Mouse (Mus musculus): ENCODE measurements around the gene Sec31a. TPM values are rescaled to one million over a fixed set of nuclear protein-coding genes. Genes with fewer than 3 reads are reported as not detected.

Gene Sec31a
- polyA plus RNA-seq, 1 experiment from 2014 or later = 136 TPM

DNA sequence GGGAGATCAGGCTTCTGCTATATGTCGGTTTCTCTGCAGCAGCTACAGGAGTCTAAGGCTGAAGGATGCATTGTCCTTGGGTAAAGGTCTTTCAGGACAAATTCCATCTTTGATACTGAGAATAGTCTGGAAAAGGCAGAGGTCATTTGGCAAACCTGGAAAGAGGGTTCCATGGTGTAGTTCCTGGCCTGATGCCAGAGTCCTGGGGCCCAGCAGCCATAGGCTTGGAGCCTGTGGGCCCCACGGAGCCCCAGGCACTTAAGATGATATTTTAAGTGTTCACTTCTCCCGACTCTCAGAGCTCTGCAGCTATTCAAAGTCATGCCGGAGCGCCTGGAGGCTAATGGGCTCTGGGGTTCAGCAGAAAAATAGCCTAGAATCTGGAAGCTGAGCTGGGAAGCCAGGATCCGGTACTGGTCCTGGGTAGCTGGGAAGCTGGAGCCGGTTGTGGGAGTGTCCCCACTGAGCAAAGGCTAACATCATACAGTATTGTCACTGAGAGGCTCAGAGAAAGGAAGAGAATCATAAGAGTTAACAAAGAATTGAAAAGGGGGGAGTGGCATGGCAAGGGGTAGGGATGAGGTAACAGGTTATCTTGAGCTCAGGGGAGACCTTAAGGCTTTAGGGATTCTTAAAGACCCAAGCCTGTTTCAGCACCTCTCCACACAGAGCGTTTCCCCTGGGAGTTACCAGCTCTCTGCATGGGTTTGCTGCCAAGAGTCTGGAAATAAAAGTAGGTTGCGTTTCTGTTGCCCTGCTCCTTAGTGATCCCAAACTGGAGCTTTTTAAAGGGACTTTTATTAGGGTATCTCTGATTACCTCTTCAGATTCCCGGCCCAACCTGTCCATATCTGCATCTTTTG is 62.8 kb downstream of the Sec31a start:
- Histone ChIP-seq H3K36me3 (ENCODE audit: control insufficient read depth, insufficient read depth, low read length) (no peaks in the 10 kb centered on the region), H3K9me3 (ENCODE audit: control insufficient read depth, low read length) (no peaks in the 10 kb centered on the region), H3K4me3 (ENCODE audit: low read depth, low read length) (no peak overlapping the region), H3K4me2 (ENCODE audit: low read depth, severe bottlenecking) (no peak overlapping the region), H3K27me3 (ENCODE audit: control insufficient read depth, insufficient read depth, low read length) (no peaks in the 10 kb centered on the region), H3K27ac (replicated peaks; ENCODE audit: low read depth, low read length) (no peak overlapping the region), H3K9ac (ENCODE audit: low read length) (no peak overlapping the region), H3K4me1 (ENCODE audit: control insufficient read depth, insufficient read depth, low read length) (peaks cover 7% of the 10 kb centered on the region)
- WGBS = 72% methylated on average over 10 of the region's 10 CpGs
- ATAC-seq (ENCODE audit: insufficient number of reproducible peaks, low FRiP score, low TSS enrichment, low read depth) (no peak), DNase-seq (ENCODE audit: low spot score) (no peak)

DNA sequence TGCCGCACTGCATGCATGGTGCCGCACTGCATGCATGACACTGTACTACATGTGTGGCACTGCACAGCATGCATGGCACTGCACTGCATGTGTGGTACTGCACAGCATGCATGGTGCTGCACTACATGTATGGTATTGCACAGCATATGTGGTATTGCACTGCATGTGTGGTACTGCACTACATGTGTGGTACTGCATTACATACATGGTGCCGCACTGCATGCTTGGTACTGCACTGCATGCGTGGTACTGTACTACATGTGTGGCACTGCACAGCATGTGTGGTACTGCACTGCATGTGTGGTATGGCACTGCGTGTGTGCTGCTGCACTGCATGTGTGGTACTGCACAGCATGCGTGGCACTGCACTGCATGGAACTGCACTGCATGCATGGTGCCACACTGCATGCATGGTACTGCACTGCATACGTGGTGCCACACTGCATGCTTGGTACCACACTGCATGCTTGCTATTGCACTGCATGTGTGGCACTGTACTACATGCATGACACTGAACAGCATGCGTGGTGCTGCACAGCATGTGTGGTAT is 65.1 kb downstream of the Sec31a start:
- H3K36me3 ChIP-seq (ENCODE audit: control insufficient read depth, insufficient read depth, low read length) = no peaks in the 10 kb centered on the region
- peak; percentile 51; the same call in 1 of the 2 replicates for ATAC-seq (ENCODE audit: insufficient number of reproducible peaks, low FRiP score, low TSS enrichment, low read depth)
- no peak for DNase-seq (ENCODE audit: low spot score)
- WGBS = 98% methylated on average over 8 of the region's 8 CpGs
- no peaks in the 10 kb centered on the region for H3K9me3 ChIP-seq (ENCODE audit: control insufficient read depth, low read length)
- no peak overlapping the region for H3K27ac ChIP-seq (replicated peaks; ENCODE audit: low read depth, low read length)
- no peak overlapping the region for H3K9ac ChIP-seq (ENCODE audit: low read length)
- no peak overlapping the region for H3K4me2 ChIP-seq (ENCODE audit: low read depth, severe bottlenecking)
- H3K4me3 ChIP-seq (ENCODE audit: low read depth, low read length) = no peak overlapping the region
- no peaks in the 10 kb centered on the region for H3K27me3 ChIP-seq (ENCODE audit: control insufficient read depth, insufficient read depth, low read length)
- no peaks in the 10 kb centered on the region for H3K4me1 ChIP-seq (ENCODE audit: control insufficient read depth, insufficient read depth, low read length)

GRCm38 (mm10) chr5:100349287-100350215 is 66.5 kb downstream of the Sec31a start:
- H3K4me2 ChIP-seq (ENCODE audit: low read depth, severe bottlenecking) = no peak overlapping the region
- WGBS = 73% methylated on average over 10 of the region's 10 CpGs
- ATAC-seq (ENCODE audit: insufficient number of reproducible peaks, low FRiP score, low TSS enrichment, low read depth) (no peak), DNase-seq (ENCODE audit: low spot score) (no peak)
- no peaks in the 10 kb centered on the region for H3K36me3 ChIP-seq (ENCODE audit: control insufficient read depth, insufficient read depth, low read length)
- no peak overlapping the region for H3K9ac ChIP-seq (ENCODE audit: low read length)
- no peaks in the 10 kb centered on the region for H3K27me3 ChIP-seq (ENCODE audit: control insufficient read depth, insufficient read depth, low read length)
- no peaks in the 10 kb centered on the region for H3K4me1 ChIP-seq (ENCODE audit: control insufficient read depth, insufficient read depth, low read length)
- no peaks in the 10 kb centered on the region for H3K9me3 ChIP-seq (ENCODE audit: control insufficient read depth, low read length)
- H3K4me3 ChIP-seq (ENCODE audit: low read depth, low read length) = no peak overlapping the region
- H3K27ac ChIP-seq (replicated peaks; ENCODE audit: low read depth, low read length) = no peak overlapping the region

DNA sequence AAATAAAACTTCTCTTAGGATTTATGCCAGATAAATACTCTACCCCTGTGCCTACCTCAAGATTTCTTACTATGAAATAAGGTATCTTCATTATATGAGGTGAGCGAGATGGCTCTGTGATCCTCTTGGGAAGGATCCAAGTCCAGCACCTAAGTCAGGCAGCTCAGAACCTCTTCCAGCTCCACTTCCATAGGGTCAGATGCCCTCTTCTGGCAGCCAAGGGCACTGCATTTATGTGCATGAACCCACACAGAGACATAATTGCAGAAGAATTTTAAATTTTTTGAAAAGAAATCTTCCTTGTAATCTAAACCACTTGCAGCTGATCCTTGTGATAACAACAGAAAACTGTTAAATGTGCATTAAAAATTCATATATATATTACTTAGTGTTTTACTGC is 70.9 kb downstream of the Sec31a start:
- no peaks in the 10 kb centered on the region for H3K36me3 ChIP-seq (ENCODE audit: control insufficient read depth, insufficient read depth, low read length)
- no peaks in the 10 kb centered on the region for H3K4me1 ChIP-seq (ENCODE audit: control insufficient read depth, insufficient read depth, low read length)
- 92% methylated on average over 1 of the region's 1 CpGs for WGBS
- DNase-seq (ENCODE audit: low spot score) = no peak
- no peak overlapping the region for H3K4me3 ChIP-seq (ENCODE audit: low read depth, low read length)
- no peak overlapping the region for H3K9ac ChIP-seq (ENCODE audit: low read length)
- no peak for ATAC-seq (ENCODE audit: insufficient number of reproducible peaks, low FRiP score, low TSS enrichment, low read depth)
- H3K4me2 ChIP-seq (ENCODE audit: low read depth, severe bottlenecking) = no peak overlapping the region
- H3K27me3 ChIP-seq (ENCODE audit: control insufficient read depth, insufficient read depth, low read length) = no peaks in the 10 kb centered on the region
- no peak overlapping the region for H3K27ac ChIP-seq (replicated peaks; ENCODE audit: low read depth, low read length)
- H3K9me3 ChIP-seq (ENCODE audit: control insufficient read depth, low read length) = no peaks in the 10 kb centered on the region

GRCm38 (mm10) chr5:100343087-100343486 is 72.9 kb downstream of the Sec31a start:
- Histone ChIP-seq H3K27ac (replicated peaks; ENCODE audit: low read depth, low read length) (no peak overlapping the region), H3K4me3 (ENCODE audit: low read depth, low read length) (no peak overlapping the region), H3K4me2 (ENCODE audit: low read depth, severe bottlenecking) (no peak overlapping the region), H3K9ac (ENCODE audit: low read length) (no peak overlapping the region), H3K27me3 (ENCODE audit: control insufficient read depth, insufficient read depth, low read length) (no peaks in the 10 kb centered on the region), H3K9me3 (ENCODE audit: control insufficient read depth, low read length) (no peaks in the 10 kb centered on the region), H3K4me1 (ENCODE audit: control insufficient read depth, insufficient read depth, low read length) (no peaks in the 10 kb centered on the region), H3K36me3 (ENCODE audit: control insufficient read depth, insufficient read depth, low read length) (no peaks in the 10 kb centered on the region)
- no peak for DNase-seq (ENCODE audit: low spot score)
- no peak for ATAC-seq (ENCODE audit: insufficient number of reproducible peaks, low FRiP score, low TSS enrichment, low read depth)
- WGBS = 53% methylated on average over 6 of the region's 6 CpGs

- DNase-seq (ENCODE audit: low spot score) = no peak
- no peaks in the 10 kb centered on the region for H3K36me3 ChIP-seq (ENCODE audit: control insufficient read depth, insufficient read depth, low read length)
- H3K4me3 ChIP-seq (ENCODE audit: low read depth, low read length) = no peak overlapping the region
- H3K4me1 ChIP-seq (ENCODE audit: control insufficient read depth, insufficient read depth, low read length) = no peaks in the 10 kb centered on the region
- H3K27me3 ChIP-seq (ENCODE audit: control insufficient read depth, insufficient read depth, low read length) = no peaks in the 10 kb centered on the region
- ATAC-seq (ENCODE audit: insufficient number of reproducible peaks, low FRiP score, low TSS enrichment, low read depth) = no peak
- no peak overlapping the region for H3K4me2 ChIP-seq (ENCODE audit: low read depth, severe bottlenecking)
- WGBS = 87% methylated on average over 6 of the region's 6 CpGs
- H3K27ac ChIP-seq (replicated peaks; ENCODE audit: low read depth, low read length) = no peak overlapping the region
- H3K9me3 ChIP-seq (ENCODE audit: control insufficient read depth, low read length) = no peaks in the 10 kb centered on the region
- no peak overlapping the region for H3K9ac ChIP-seq (ENCODE audit: low read length)
These were observed 73.6 kb downstream of the Sec31a start for GRCm38 (mm10) chr5:100342422-100342821.

- no peaks in the 10 kb centered on the region for H3K4me1 ChIP-seq (ENCODE audit: control insufficient read depth, insufficient read depth, low read length)
- no peak overlapping the region for H3K27ac ChIP-seq (replicated peaks; ENCODE audit: low read depth, low read length)
- 91% methylated on average over 7 of the region's 7 CpGs for WGBS
- DNase-seq (ENCODE audit: low spot score) = no peak
- no peak overlapping the region for H3K4me3 ChIP-seq (ENCODE audit: low read depth, low read length)
- no peak overlapping the region for H3K4me2 ChIP-seq (ENCODE audit: low read depth, severe bottlenecking)
- no peak for ATAC-seq (ENCODE audit: insufficient number of reproducible peaks, low FRiP score, low TSS enrichment, low read depth)
- no peaks in the 10 kb centered on the region for H3K27me3 ChIP-seq (ENCODE audit: control insufficient read depth, insufficient read depth, low read length)
- no peak overlapping the region for H3K9ac ChIP-seq (ENCODE audit: low read length)
- H3K36me3 ChIP-seq (ENCODE audit: control insufficient read depth, insufficient read depth, low read length) = no peaks in the 10 kb centered on the region
- H3K9me3 ChIP-seq (ENCODE audit: control insufficient read depth, low read length) = no peaks in the 10 kb centered on the region
These were observed 75.0 kb downstream of the Sec31a start for GRCm38 (mm10) chr5:100341042-100341441.

DNA sequence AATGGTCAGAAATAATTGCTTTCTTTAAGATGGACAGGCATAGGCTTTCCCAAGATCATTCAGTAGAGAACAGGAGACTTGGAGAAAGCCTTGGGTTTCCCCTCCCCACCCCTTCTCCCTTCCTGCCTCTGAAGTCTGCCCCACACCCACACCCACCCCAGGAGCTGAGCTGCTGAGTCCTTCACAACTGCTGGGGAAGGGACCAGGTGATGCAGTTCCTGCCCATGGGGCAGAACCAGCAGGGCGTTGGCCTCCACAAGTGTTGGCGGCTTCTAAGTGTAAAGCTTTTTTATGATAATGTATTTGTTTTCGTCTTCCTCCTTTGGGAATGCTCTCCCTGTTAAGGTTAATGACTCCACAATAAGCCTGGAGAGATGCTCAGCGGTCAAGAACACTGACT is 78.2 kb downstream of the Sec31a start:
- H3K4me3 ChIP-seq (ENCODE audit: low read depth, low read length) = no peak overlapping the region
- no peaks in the 10 kb centered on the region for H3K36me3 ChIP-seq (ENCODE audit: control insufficient read depth, insufficient read depth, low read length)
- DNase-seq (ENCODE audit: low spot score) (no peak), ATAC-seq (ENCODE audit: insufficient number of reproducible peaks, low FRiP score, low TSS enrichment, low read depth) (no peak)
- H3K4me1 ChIP-seq (ENCODE audit: control insufficient read depth, insufficient read depth, low read length) = peaks cover 4% of the 10 kb centered on the region; the same call in 1 of the 2 replicates
- no peak overlapping the region for H3K9ac ChIP-seq (ENCODE audit: low read length)
- H3K9me3 ChIP-seq (ENCODE audit: control insufficient read depth, low read length) = no peaks in the 10 kb centered on the region
- H3K27me3 ChIP-seq (ENCODE audit: control insufficient read depth, insufficient read depth, low read length) = no peaks in the 10 kb centered on the region
- WGBS = 77% methylated on average over 4 of the region's 4 CpGs
- H3K27ac ChIP-seq (replicated peaks; ENCODE audit: low read depth, low read length) = no peak overlapping the region
- H3K4me2 ChIP-seq (ENCODE audit: low read depth, severe bottlenecking) = no peak overlapping the region

Measured in limb, embryonic 11.5 days (tissue).